Mouse (Mus musculus): ENCODE data around the gene Dgka.

- TF ChIP-seq CTCF (IDR thresholded peaks at IDR 0.05; ENCODE audit: low read depth) (no peak), EP300 (IDR thresholded peaks at IDR 0.05; ENCODE audit: low read depth) (no peak)
These were observed 1.4 kb upstream of the Dgka start for GRCm38 (mm10) chr10:128745946-128746613.

Measured in liver, postnatal 0 days (tissue).